Mouse (Mus musculus): ENCODE results near the gene Asic4. TPM values are rescaled to one million over a fixed set of nuclear protein-coding genes. Genes with fewer than 3 reads are reported as not detected.

Asic4 gene
- total RNA-seq, 2 experiments from 2014 or later = not detected

- ATAC-seq (replicated peaks; ENCODE audit: low FRiP score, poor library complexity, severe bottlenecking) = no peak
Measured at GRCm38 (mm10) chr1:75518427-75518826, 68.2 kb downstream of the Asic4 start.

DNA sequence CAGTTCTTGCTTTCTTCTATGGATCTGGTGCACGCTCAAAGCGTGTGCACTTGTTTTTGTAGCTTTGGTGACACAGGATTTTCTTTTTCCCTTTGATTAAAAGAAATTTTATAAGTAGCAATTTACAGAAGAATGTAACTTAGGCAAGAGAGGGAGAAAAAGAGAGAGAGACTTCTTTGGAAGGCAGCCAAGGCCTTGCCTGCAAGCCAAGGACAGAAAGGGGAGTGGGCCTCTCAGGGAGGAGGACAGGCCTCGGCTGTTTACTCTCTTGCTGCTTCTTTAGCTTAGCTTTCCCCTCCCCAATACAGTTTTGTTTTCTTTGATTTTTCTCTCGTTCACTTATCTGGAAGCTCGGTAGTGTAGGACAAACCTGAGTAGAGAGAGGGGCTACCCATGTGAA is 69.3 kb downstream of the Asic4 start:
- ATAC-seq (replicated peaks; ENCODE audit: low FRiP score, poor library complexity, severe bottlenecking) = no peak

DNA sequence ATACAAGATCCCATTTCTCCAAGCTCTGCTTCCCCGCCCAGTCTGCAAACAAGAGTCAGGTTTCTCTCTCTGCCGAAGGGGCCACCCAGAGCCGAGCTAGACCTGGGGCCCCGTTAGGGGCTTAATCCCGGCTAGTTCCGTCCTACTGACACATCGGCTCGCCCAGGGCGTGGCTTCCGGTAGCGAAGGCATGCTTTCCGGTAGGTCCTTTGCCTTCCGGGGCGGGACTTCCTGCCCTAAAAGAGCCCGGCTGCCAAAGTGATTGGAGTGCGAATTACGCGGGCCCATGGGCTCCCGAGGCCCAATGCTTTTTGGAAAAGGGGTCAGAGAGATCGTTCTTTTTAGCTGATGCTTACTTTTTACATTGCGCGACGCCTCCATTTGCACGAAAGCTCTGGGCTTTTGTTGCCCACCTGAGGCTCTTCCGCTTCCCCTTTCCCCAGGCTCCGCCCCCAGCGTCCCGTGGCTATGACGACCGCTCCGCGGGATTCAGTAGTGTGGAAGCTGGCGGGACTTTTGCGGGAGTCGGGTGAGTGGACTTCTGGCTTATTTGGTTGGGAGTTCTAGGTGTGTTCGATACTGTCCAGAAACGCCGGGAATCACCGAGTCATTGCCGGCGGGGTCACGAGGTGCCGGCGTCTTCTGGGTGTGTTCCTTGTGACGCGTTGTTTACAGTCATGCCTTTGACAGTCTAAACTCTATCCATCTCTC is 71.2 kb downstream of the Asic4 start, which contains the start of gene Stk11ip:
Gene Stk11ip, plus strand, starts transcription at position 209 of the 711 bp plus-strand sequence.
- ATAC-seq (replicated peaks; ENCODE audit: low FRiP score, poor library complexity, severe bottlenecking) = peak; percentile 94

Other genes with a start within 250 kb of the Asic4 start
- 12.3 and 12.9 TPM in 2 replicates for gene Glb1l, start 239.6 kb upstream of the Asic4 start, total RNA-seq (2015; ENCODE audit: low replicate concordance)
- 8.1 and 8.6 TPM in 2 replicates for gene Glb1l, start 239.6 kb upstream of the Asic4 start, total RNA-seq (2017; ENCODE audit: low replicate concordance)
- 50.4 and 76.9 TPM in 2 replicates for gene Stk16, start 239.6 kb upstream of the Asic4 start, total RNA-seq (2015; ENCODE audit: low replicate concordance)
- 31.3 and 50.2 TPM in 2 replicates for gene Stk16, start 239.6 kb upstream of the Asic4 start, total RNA-seq (2017; ENCODE audit: low replicate concordance)
- 433 and 471 TPM in 2 replicates for gene Tuba4a, start 230.6 kb upstream of the Asic4 start, total RNA-seq (2015; ENCODE audit: low replicate concordance)
- 280 and 368 TPM in 2 replicates for gene Tuba4a, start 230.6 kb upstream of the Asic4 start, total RNA-seq (2017; ENCODE audit: low replicate concordance)
- gene A630095N17Rik, start 218.3 kb upstream of the Asic4 start, total RNA-seq (2015; ENCODE audit: low replicate concordance) = not detected in 2 replicates
- not detected in 2 replicates for gene A630095N17Rik, start 218.3 kb upstream of the Asic4 start, total RNA-seq (2017; ENCODE audit: low replicate concordance)
- gene Dnajb2, start 214.0 kb upstream of the Asic4 start, total RNA-seq (2015; ENCODE audit: low replicate concordance) = 186 and 231 TPM in 2 replicates
- 524 and 744 TPM in 2 replicates for gene Dnajb2, start 214.0 kb upstream of the Asic4 start, total RNA-seq (2017; ENCODE audit: low replicate concordance)
- not detected in 2 replicates for gene Ptprn, start 185.9 kb upstream of the Asic4 start, total RNA-seq (2015; ENCODE audit: low replicate concordance)
- gene Ptprn, start 185.9 kb upstream of the Asic4 start, total RNA-seq (2017; ENCODE audit: low replicate concordance) = not detected in 2 replicates
- not detected in 2 replicates for gene Resp18, start 172.0 kb upstream of the Asic4 start, total RNA-seq (2015; ENCODE audit: low replicate concordance)
- gene Resp18, start 172.0 kb upstream of the Asic4 start, total RNA-seq (2017; ENCODE audit: low replicate concordance) = not detected in 2 replicates
- 14.0 and 20.3 TPM in 2 replicates for gene Dnpep, start 132.4 kb upstream of the Asic4 start, total RNA-seq (2015; ENCODE audit: low replicate concordance)
- 7.7 and 11.8 TPM in 2 replicates for gene Dnpep, start 132.4 kb upstream of the Asic4 start, total RNA-seq (2017; ENCODE audit: low replicate concordance)
- not detected in 2 replicates for gene Des, start 90.1 kb upstream of the Asic4 start, total RNA-seq (2015; ENCODE audit: low replicate concordance)
- not detected in 2 replicates for gene Des, start 90.1 kb upstream of the Asic4 start, total RNA-seq (2017; ENCODE audit: low replicate concordance)
- not detected in 2 replicates for gene Speg, start 75.1 kb upstream of the Asic4 start, total RNA-seq (2015; ENCODE audit: low replicate concordance)
- 1.7 TPM in 1 of 2 replicates, not detected in the other for gene Speg, start 75.1 kb upstream of the Asic4 start, total RNA-seq (2017; ENCODE audit: low replicate concordance)
- 2.9 and 14.4 TPM in 2 replicates for gene Gmppa, start 14.5 kb upstream of the Asic4 start, total RNA-seq (2015; ENCODE audit: low replicate concordance)
- 6.1 and 20.1 TPM in 2 replicates for gene Gmppa, start 14.5 kb upstream of the Asic4 start, total RNA-seq (2017; ENCODE audit: low replicate concordance)
- gene Chpf, start 28.9 kb downstream of the Asic4 start, total RNA-seq (2015; ENCODE audit: low replicate concordance) = 0.42 TPM in 1 of 2 replicates, not detected in the other
- gene Chpf, start 28.9 kb downstream of the Asic4 start, total RNA-seq (2017; ENCODE audit: low replicate concordance) = 0.26 and 1.3 TPM in 2 replicates
- gene Tmem198, start 29.1 kb downstream of the Asic4 start, total RNA-seq (2015; ENCODE audit: low replicate concordance) = not detected in 2 replicates
- gene Tmem198, start 29.1 kb downstream of the Asic4 start, total RNA-seq (2017; ENCODE audit: low replicate concordance) = not detected in 2 replicates
- not detected in 2 replicates for gene Obsl1, start 56.0 kb downstream of the Asic4 start, total RNA-seq (2015; ENCODE audit: low replicate concordance)
- gene Obsl1, start 56.0 kb downstream of the Asic4 start, total RNA-seq (2017; ENCODE audit: low replicate concordance) = not detected in 2 replicates
- gene Inha, start 56.6 kb downstream of the Asic4 start, total RNA-seq (2015; ENCODE audit: low replicate concordance) = not detected in 2 replicates
- gene Inha, start 56.6 kb downstream of the Asic4 start, total RNA-seq (2017; ENCODE audit: low replicate concordance) = not detected in 2 replicates
- 10.9 and 14.0 TPM in 2 replicates for gene Stk11ip, start 71.1 kb downstream of the Asic4 start, total RNA-seq (2015; ENCODE audit: low replicate concordance)
- 14.3 and 31.6 TPM in 2 replicates for gene Stk11ip, start 71.1 kb downstream of the Asic4 start, total RNA-seq (2017; ENCODE audit: low replicate concordance)
- gene Slc4a3, start 95.8 kb downstream of the Asic4 start, total RNA-seq (2015; ENCODE audit: low replicate concordance) = not detected in 2 replicates
- 0.09 and 1.5 TPM in 2 replicates for gene Slc4a3, start 95.8 kb downstream of the Asic4 start, total RNA-seq (2017; ENCODE audit: low replicate concordance)